Mouse (Mus musculus): Measurements from ENCODE around the gene Aaed1.

The Aaed1 gene

GRCm38 (mm10) chr13:64248775-64249524 lies 63.6 kb downstream of the Aaed1 start:
- peak; percentile 93 to 94 for DNase-seq

- peak; percentile 73 to 83 for DNase-seq
These were observed 64.2 kb downstream of the Aaed1 start for GRCm38 (mm10) chr13:64248161-64248774.

- no peak for DNase-seq
These were observed 66.4 kb downstream of the Aaed1 start for GRCm38 (mm10) chr13:64246106-64246505.

- DNase-seq, result no peak
These were observed 67.7 kb downstream of the Aaed1 start for GRCm38 (mm10) chr13:64244685-64245261.

- DNase-seq, result no peak
These were observed 69.8 kb downstream of the Aaed1 start for GRCm38 (mm10) chr13:64242721-64243120.

GRCm38 (mm10) chr13:64240626-64241025 lies 71.9 kb downstream of the Aaed1 start:
- no peak for DNase-seq

GRCm38 (mm10) chr13:64237681-64238157 lies 74.8 kb downstream of the Aaed1 start:
- no peak for DNase-seq

GRCm38 (mm10) chr13:64237000-64237680 lies 75.4 kb downstream of the Aaed1 start:
- no peak for DNase-seq

GRCm38 (mm10) chr13:64235777-64236176 lies 76.7 kb downstream of the Aaed1 start:
- no peak for DNase-seq

GRCm38 (mm10) chr13:64235062-64235715 lies 77.3 kb downstream of the Aaed1 start:
- no peak for DNase-seq

GRCm38 (mm10) chr13:64233139-64233538 lies 79.4 kb downstream of the Aaed1 start:
- no peak for DNase-seq

GRCm38 (mm10) chr13:64226725-64227124 lies 85.8 kb downstream of the Aaed1 start:
- no peak for DNase-seq

GRCm38 (mm10) chr13:64225738-64226137 lies 86.8 kb downstream of the Aaed1 start:
- no peak for DNase-seq

Data from kidney, postnatal 4 days (tissue).